Mouse (Mus musculus) heart, postnatal 0 days (tissue): ENCODE results near the gene Rnf181.
A peak's percentile ranks its signal among the peaks of the same experiment; 100 is the strongest.

Source experiments
- CTCF ChIP-seq: IDR thresholded peaks from 2 replicates; pipeline ENCODE4 v1.5.1; 2016; ENCODE audit warnings: antibody characterized with exemption, control low read depth, low read depth
- EP300 ChIP-seq: IDR thresholded peaks from 2 replicates; pipeline ENCODE4 v1.6.1; 2016; ENCODE audit warnings: antibody characterized with exemption, low read depth

GRCm38 (mm10) chr6:72326274-72326673, 40.5 kb downstream of the Rnf181 start:
- peak; percentile 47 for TF ChIP-seq CTCF
- TF ChIP-seq EP300: no peak
